Mouse (Mus musculus): Measurements from ENCODE around the gene Map2k2. TPM values are rescaled to one million over a fixed set of nuclear protein-coding genes. Genes with fewer than 3 reads are reported as not detected.
A peak's percentile ranks its signal among the peaks of the same experiment; 100 is the strongest.
"Not testable (repeated sequence)": the region's sequence is repeated elsewhere in the genome, so short reads cannot be mapped to it uniquely, and the experiment has no call there.

The Map2k2 gene
- total and polyA plus RNA-seq, 3 experiments = 52.2 to 272 (median 63.5) TPM

- peaks cover 71% of the 10 kb centered on the region for H3K36me3 ChIP-seq (replicated peaks)
- no peaks in the 10 kb centered on the region for H3K9me3 ChIP-seq (replicated peaks)
- ATAC-seq (ENCODE audit: extremely low read depth, insufficient number of reproducible peaks, low FRiP score, poor library complexity, severe bottlenecking) (no peak), DNase-seq (ENCODE audit: low spot score) (no peak)
- H3K4me3 ChIP-seq (ENCODE audit: low read depth, low read length) = peak overlapping the region; percentile 84
- H3K27me3 ChIP-seq (ENCODE audit: insufficient read depth, low read length) = no peaks in the 10 kb centered on the region
- H3K4me1 ChIP-seq (ENCODE audit: insufficient read depth, low read depth, low read length) = peaks cover 77% of the 10 kb centered on the region
- TF ChIP-seq CTCF (IDR thresholded peaks at IDR 0.05; ENCODE audit: low read depth, low read length) (peak; percentile 56; the same call in 1 of the 2 replicates), TAL1 (conservative IDR thresholded peaks at IDR 0.05; ENCODE audit: low read depth, low read length) (no peak), GATA2 (IDR thresholded peaks at IDR 0.05; ENCODE audit: borderline replicate concordance, low read depth, low read length) (no peak)
Observed at GRCm38 (mm10) chr10:81179451-81180342, 74.0 kb downstream of the Map2k2 start.

GRCm38 (mm10) chr10:81180946-81181345 lies 75.2 kb downstream of the Map2k2 start:
- H3K4me3 ChIP-seq (ENCODE audit: low read depth, low read length) = peak overlapping the region; percentile 60; the same call in 1 of the 2 replicates
- peaks cover 71% of the 10 kb centered on the region for H3K4me1 ChIP-seq (ENCODE audit: insufficient read depth, low read depth, low read length)
- DNase-seq (ENCODE audit: low spot score) (no peak), ATAC-seq (ENCODE audit: extremely low read depth, insufficient number of reproducible peaks, low FRiP score, poor library complexity, severe bottlenecking) (no peak)
- H3K9me3 ChIP-seq (replicated peaks) = no peaks in the 10 kb centered on the region
- H3K27me3 ChIP-seq (ENCODE audit: insufficient read depth, low read length) = no peaks in the 10 kb centered on the region
- TF ChIP-seq TAL1 (conservative IDR thresholded peaks at IDR 0.05; ENCODE audit: low read depth, low read length) (no peak), POLR2AphosphoS5 (IDR thresholded peaks at IDR 0.05; ENCODE audit: insufficient replicate concordance, low read depth, low read length) (no peak), CTCF (IDR thresholded peaks at IDR 0.05; ENCODE audit: low read depth, low read length) (no peak), GATA1 (IDR thresholded peaks at IDR 0.05; ENCODE audit: borderline replicate concordance, low read length) (no peak), GATA2 (IDR thresholded peaks at IDR 0.05; ENCODE audit: borderline replicate concordance, low read depth, low read length) (no peak)
- H3K36me3 ChIP-seq (replicated peaks) = peaks cover 83% of the 10 kb centered on the region

- not testable (repeated sequence) for H3K4me3 ChIP-seq (ENCODE audit: low read depth, low read length); DNase-seq (ENCODE audit: low spot score); ATAC-seq (ENCODE audit: extremely low read depth, insufficient number of reproducible peaks, low FRiP score, poor library complexity, severe bottlenecking); H3K9me3 ChIP-seq (replicated peaks); H3K27me3 ChIP-seq (ENCODE audit: insufficient read depth, low read length)
- peaks cover 71% of the 10 kb centered on the region for H3K4me1 ChIP-seq (ENCODE audit: insufficient read depth, low read depth, low read length)
- H3K36me3 ChIP-seq (replicated peaks) = peaks cover 88% of the 10 kb centered on the region
Observed at GRCm38 (mm10) chr10:81181860-81182259, 76.1 kb downstream of the Map2k2 start.

- no peaks in the 10 kb centered on the region for H3K9me3 ChIP-seq (replicated peaks)
- peaks cover 76% of the 10 kb centered on the region for H3K4me1 ChIP-seq (ENCODE audit: insufficient read depth, low read depth, low read length)
- TF ChIP-seq GATA1 (IDR thresholded peaks at IDR 0.05; ENCODE audit: borderline replicate concordance, low read length) (no peak), GATA2 (IDR thresholded peaks at IDR 0.05; ENCODE audit: borderline replicate concordance, low read depth, low read length) (no peak), POLR2AphosphoS5 (IDR thresholded peaks at IDR 0.05; ENCODE audit: insufficient replicate concordance, low read depth, low read length) (peak; percentile 97)
- no peaks in the 10 kb centered on the region for H3K27me3 ChIP-seq (ENCODE audit: insufficient read depth, low read length)
- peaks cover 88% of the 10 kb centered on the region for H3K36me3 ChIP-seq (replicated peaks)
- DNase-seq (ENCODE audit: low spot score) = peak; percentile 96
- peak; percentile 93 for ATAC-seq (ENCODE audit: extremely low read depth, insufficient number of reproducible peaks, low FRiP score, poor library complexity, severe bottlenecking)
- H3K4me3 ChIP-seq (ENCODE audit: low read depth, low read length) = peak within 1 kb of the TSS; percentile 78
Observed at GRCm38 (mm10) chr10:81182336-81183333, 76.9 kb downstream of the Map2k2 start, which contains the start of gene Dapk3. Gene Dapk3, plus strand, starts transcription at chr10:81183005.

Other genes starting within 250 kb of the Map2k2 start
Only the 20 nearest of the 27 such genes appear.
- gene Gadd45b, start 175.8 kb upstream of the Map2k2 start, total RNA-seq (2014; fragmentation: Nextera tagmentation) = 2.1 and 5.7 TPM in 2 replicates
- gene Gadd45b, start 175.8 kb upstream of the Map2k2 start, total RNA-seq (2017) = 1.1 and 1.9 TPM in 2 replicates
- 2.8 and 3.7 TPM in 2 replicates for gene Gadd45b, start 175.8 kb upstream of the Map2k2 start, polyA plus RNA-seq (2012)
- 0.90 and 1.7 TPM in 2 replicates for gene Gng7, start 91.0 kb upstream of the Map2k2 start, total RNA-seq (2014; fragmentation: Nextera tagmentation)
- 0.33 and 0.58 TPM in 2 replicates for gene Gng7, start 91.0 kb upstream of the Map2k2 start, total RNA-seq (2017)
- 0.65 and 0.87 TPM in 2 replicates for gene Gng7, start 91.0 kb upstream of the Map2k2 start, polyA plus RNA-seq (2012)
- not detected in 2 replicates for gene Diras1, start 80.3 kb upstream of the Map2k2 start, total RNA-seq (2014; fragmentation: Nextera tagmentation)
- gene Diras1, start 80.3 kb upstream of the Map2k2 start, total RNA-seq (2017) = 0.44 TPM in 1 of 2 replicates, not detected in the other
- 0.02 TPM in 1 of 2 replicates, not detected in the other for gene Diras1, start 80.3 kb upstream of the Map2k2 start, polyA plus RNA-seq (2012)
- gene Slc39a3, start 68.5 kb upstream of the Map2k2 start, total RNA-seq (2014; fragmentation: Nextera tagmentation) = 2.8 and 3.4 TPM in 2 replicates
- gene Slc39a3, start 68.5 kb upstream of the Map2k2 start, total RNA-seq (2017) = 7.4 and 9.9 TPM in 2 replicates
- gene Slc39a3, start 68.5 kb upstream of the Map2k2 start, polyA plus RNA-seq (2012) = 8.2 and 9.6 TPM in 2 replicates
- gene Sgta, start 45.7 kb upstream of the Map2k2 start, total RNA-seq (2014; fragmentation: Nextera tagmentation) = 69.9 and 71.1 TPM in 2 replicates
- gene Sgta, start 45.7 kb upstream of the Map2k2 start, total RNA-seq (2017) = 52.4 and 56.2 TPM in 2 replicates
- gene Sgta, start 45.7 kb upstream of the Map2k2 start, polyA plus RNA-seq (2012) = 178 and 186 TPM in 2 replicates
- gene Thop1, start 35.9 kb upstream of the Map2k2 start, total RNA-seq (2014; fragmentation: Nextera tagmentation) = 13.1 and 15.9 TPM in 2 replicates
- gene Thop1, start 35.9 kb upstream of the Map2k2 start, total RNA-seq (2017) = 19.0 and 23.6 TPM in 2 replicates
- 81.6 and 95.0 TPM in 2 replicates for gene Thop1, start 35.9 kb upstream of the Map2k2 start, polyA plus RNA-seq (2012)
- not detected in 2 replicates for gene Creb3l3, start 7.0 kb upstream of the Map2k2 start, total RNA-seq (2014; fragmentation: Nextera tagmentation)
- gene Creb3l3, start 7.0 kb upstream of the Map2k2 start, total RNA-seq (2017) = 0.29 TPM in 1 of 2 replicates, not detected in the other
- gene Creb3l3, start 7.0 kb upstream of the Map2k2 start, polyA plus RNA-seq (2012) = not detected in 2 replicates
- 27.7 and 31.1 TPM in 2 replicates for gene Zbtb7a, start 29.3 kb downstream of the Map2k2 start, total RNA-seq (2014; fragmentation: Nextera tagmentation)
- gene Zbtb7a, start 29.3 kb downstream of the Map2k2 start, total RNA-seq (2017) = 6.4 and 7.1 TPM in 2 replicates
- 75.7 and 79.1 TPM in 2 replicates for gene Zbtb7a, start 29.3 kb downstream of the Map2k2 start, polyA plus RNA-seq (2012)
- gene Pias4, start 62.0 kb downstream of the Map2k2 start, total RNA-seq (2014; fragmentation: Nextera tagmentation) = 28.6 and 34.4 TPM in 2 replicates
- gene Pias4, start 62.0 kb downstream of the Map2k2 start, total RNA-seq (2017) = 21.2 and 24.8 TPM in 2 replicates
- 62.7 and 70.5 TPM in 2 replicates for gene Pias4, start 62.0 kb downstream of the Map2k2 start, polyA plus RNA-seq (2012)
- gene Eef2, start 70.7 kb downstream of the Map2k2 start, total RNA-seq (2014; fragmentation: Nextera tagmentation) = 1,577 and 1,715 TPM in 2 replicates
- 1,676 and 1,695 TPM in 2 replicates for gene Eef2, start 70.7 kb downstream of the Map2k2 start, total RNA-seq (2017)
- 2,355 and 3,878 TPM in 2 replicates for gene Eef2, start 70.7 kb downstream of the Map2k2 start, polyA plus RNA-seq (2012)
- gene Dapk3, start 77.1 kb downstream of the Map2k2 start, total RNA-seq (2014; fragmentation: Nextera tagmentation) = 34.2 and 43.3 TPM in 2 replicates
- 39.3 and 40.8 TPM in 2 replicates for gene Dapk3, start 77.1 kb downstream of the Map2k2 start, total RNA-seq (2017)
- gene Dapk3, start 77.1 kb downstream of the Map2k2 start, polyA plus RNA-seq (2012) = 69.8 and 96.7 TPM in 2 replicates
- not detected in 2 replicates for gene 4930442H23Rik, start 77.9 kb downstream of the Map2k2 start, total RNA-seq (2014; fragmentation: Nextera tagmentation)
- not detected in 2 replicates for gene 4930442H23Rik, start 77.9 kb downstream of the Map2k2 start, total RNA-seq (2017)
- not detected in 2 replicates for gene 4930442H23Rik, start 77.9 kb downstream of the Map2k2 start, polyA plus RNA-seq (2012)
- gene Nmrk2, start 96.1 kb downstream of the Map2k2 start, total RNA-seq (2014; fragmentation: Nextera tagmentation) = not detected in 2 replicates
- gene Nmrk2, start 96.1 kb downstream of the Map2k2 start, total RNA-seq (2017) = not detected in 2 replicates
- gene Nmrk2, start 96.1 kb downstream of the Map2k2 start, polyA plus RNA-seq (2012) = not detected in 2 replicates
- gene Atcay, start 124.9 kb downstream of the Map2k2 start, total RNA-seq (2014; fragmentation: Nextera tagmentation) = not detected in 2 replicates
- 0.06 and 0.11 TPM in 2 replicates for gene Atcay, start 124.9 kb downstream of the Map2k2 start, total RNA-seq (2017)
- gene Atcay, start 124.9 kb downstream of the Map2k2 start, polyA plus RNA-seq (2012) = not detected in 2 replicates
- gene Zfr2, start 127.2 kb downstream of the Map2k2 start, total RNA-seq (2014; fragmentation: Nextera tagmentation) = 7.0 and 7.1 TPM in 2 replicates
- gene Zfr2, start 127.2 kb downstream of the Map2k2 start, total RNA-seq (2017) = 2.6 and 3.2 TPM in 2 replicates
- gene Zfr2, start 127.2 kb downstream of the Map2k2 start, polyA plus RNA-seq (2012) = 1.8 and 1.9 TPM in 2 replicates
- gene Matk, start 147.0 kb downstream of the Map2k2 start, total RNA-seq (2014; fragmentation: Nextera tagmentation) = not detected in 2 replicates
- gene Matk, start 147.0 kb downstream of the Map2k2 start, total RNA-seq (2017) = 0.05 and 0.06 TPM in 2 replicates
- 0.07 TPM in 1 of 2 replicates, not detected in the other for gene Matk, start 147.0 kb downstream of the Map2k2 start, polyA plus RNA-seq (2012)
- 75.6 and 78.6 TPM in 2 replicates for gene Mrpl54, start 161.0 kb downstream of the Map2k2 start, total RNA-seq (2014; fragmentation: Nextera tagmentation)
- gene Mrpl54, start 161.0 kb downstream of the Map2k2 start, total RNA-seq (2017) = 186 and 206 TPM in 2 replicates
- 612 and 631 TPM in 2 replicates for gene Mrpl54, start 161.0 kb downstream of the Map2k2 start, polyA plus RNA-seq (2012)
- gene Apba3, start 161.0 kb downstream of the Map2k2 start, total RNA-seq (2014; fragmentation: Nextera tagmentation) = 36.2 and 44.6 TPM in 2 replicates
- 27.9 and 38.9 TPM in 2 replicates for gene Apba3, start 161.0 kb downstream of the Map2k2 start, total RNA-seq (2017)
- 113 and 130 TPM in 2 replicates for gene Apba3, start 161.0 kb downstream of the Map2k2 start, polyA plus RNA-seq (2012)
- gene Tjp3, start 185.7 kb downstream of the Map2k2 start, total RNA-seq (2014; fragmentation: Nextera tagmentation) = 0.44 TPM in 1 of 2 replicates, not detected in the other
- 1.8 and 1.9 TPM in 2 replicates for gene Tjp3, start 185.7 kb downstream of the Map2k2 start, total RNA-seq (2017)
- 1.4 and 1.6 TPM in 2 replicates for gene Tjp3, start 185.7 kb downstream of the Map2k2 start, polyA plus RNA-seq (2012)
- 58.0 and 62.2 TPM in 2 replicates for gene Pip5k1c, start 187.0 kb downstream of the Map2k2 start, total RNA-seq (2014; fragmentation: Nextera tagmentation)
- 58.8 and 66.6 TPM in 2 replicates for gene Pip5k1c, start 187.0 kb downstream of the Map2k2 start, total RNA-seq (2017)
- gene Pip5k1c, start 187.0 kb downstream of the Map2k2 start, polyA plus RNA-seq (2012) = 266 and 331 TPM in 2 replicates